23 mouse cellular contexts compared by ENCODE assay signal in genomic region chr11:19985283-19985854, GRCm38 (mm10).
DNase-seq lines count a peak whose midpoint lies in the region; ATAC-seq and TF ChIP-seq lines count a peak whose summit lies in the region.
"Had no signal": no experiment of that assay in that cellular context is flagged by ENCODE, and none has a peak within 500 bp of the region (broad histone marks: within the 10 kb centered on the region; RNA-seq: fewer than 3 reads in every experiment).

No protein-coding gene starts in this region.

- peaks cover 4% of the 10 kb centered on the region; the same call in 1 of the 2 replicates for H3K79me2 ChIP-seq in heart, adult 2 months (replicated peaks; ENCODE audit: control insufficient read depth, insufficient read depth, low read length)

- no peak for TF ChIP-seq CTCF in heart, adult 2 months (IDR thresholded peaks at IDR 0.05)

- peak; percentile 62 for ATAC-seq in monocyte, adult 5-6 weeks (replicated peaks; ENCODE audit: insufficient number of reproducible peaks, low FRiP score, low TSS enrichment, poor library complexity, severe bottlenecking)
- ATAC-seq in intestine, embryonic 16.5 days: no peak
- ATAC-seq: CD4-positive, CD25-positive, alpha-beta regulatory T cell, adult 4 months; forebrain, embryonic 13.5 days; inflammation-experienced regulatory T-cells, adult 6 months had no signal

- H3K36me3 ChIP-seq in heart, adult 2 months (ENCODE audit: control insufficient read depth, insufficient read depth, low read length): peaks cover 26% of the 10 kb centered on the region
- no peaks in the 10 kb centered on the region; the same call in 1 of the 2 replicates for H3K36me3 ChIP-seq in ES-E14 (ENCODE audit: control insufficient read depth, insufficient read depth, low read length, poor library complexity, severe bottlenecking)
- H3K36me3 ChIP-seq in intestine, embryonic 16.5 days (ENCODE audit: control insufficient read depth, insufficient read depth, low read length): no peaks in the 10 kb centered on the region
- H3K36me3 ChIP-seq: embryonic facial prominence, embryonic 13.5 days; limb, embryonic 13.5 days; midbrain, embryonic 12.5 days had no signal

- no peak for TF ChIP-seq EP300 in heart, adult 2 months (IDR thresholded peaks at IDR 0.05; ENCODE audit: insufficient read depth, low read depth, low read length)

- H3K9ac ChIP-seq in heart, adult 2 months (ENCODE audit: low read depth, low read length): no peak overlapping the region
- peak overlapping the region; percentile 54; the same call in 1 of the 2 replicates for H3K9ac ChIP-seq in ES-E14 (ENCODE audit: insufficient read depth, low read depth, low read length, poor library complexity, severe bottlenecking)
- H3K9ac ChIP-seq in intestine, embryonic 16.5 days (ENCODE audit: low read depth, low read length): no peak overlapping the region
- H3K9ac ChIP-seq: embryonic facial prominence, embryonic 13.5 days; forebrain, embryonic 13.5 days; hindbrain, embryonic 14.5 days; limb, embryonic 13.5 days; liver, embryonic 14.5 days; lung, embryonic 14.5 days; midbrain, embryonic 12.5 days had no signal

- H3K4me3 ChIP-seq in heart, adult 2 months: no peak overlapping the region
- no peak overlapping the region; a peak in 1 of 4 replicates for H3K4me3 ChIP-seq in ES-E14 (ENCODE audit: insufficient read depth in 1 of 2, low read depth in 1 of 2, low read length in 2 of 2, poor library complexity in 1 of 2, severe bottlenecking in 1 of 2)
- H3K4me3 ChIP-seq in intestine, embryonic 16.5 days (ENCODE audit: low read length): no peak overlapping the region
- H3K4me3 ChIP-seq: embryonic facial prominence, embryonic 13.5 days; erythroblast, embryonic 14.5 days; forebrain, embryonic 13.5 days; limb, embryonic 13.5 days; midbrain, embryonic 12.5 days had no signal

- peaks cover 40% of the 10 kb centered on the region for H3K4me1 ChIP-seq in heart, adult 2 months (ENCODE audit: control insufficient read depth, insufficient read depth, low read length)
- peaks cover 24 to 33% of the 10 kb centered on the region in 2 experiments for H3K4me1 ChIP-seq in ES-E14 (ENCODE audit: control insufficient read depth in 2 of 2, insufficient read depth in 2 of 2, low read length in 2 of 2, poor library complexity in 1 of 2)
- peaks cover 66% of the 10 kb centered on the region for H3K4me1 ChIP-seq in intestine, embryonic 16.5 days (ENCODE audit: control insufficient read depth, insufficient read depth, low read length)

- H3K27me3 ChIP-seq in heart, adult 2 months (ENCODE audit: control insufficient read depth, insufficient read depth, low read length): no peaks in the 10 kb centered on the region
- H3K27me3 ChIP-seq in intestine, embryonic 16.5 days (replicated peaks; ENCODE audit: control insufficient read depth, insufficient read depth, low read length): no peaks in the 10 kb centered on the region
- H3K27me3 ChIP-seq: embryonic facial prominence, embryonic 13.5 days; forebrain, embryonic 13.5 days; limb, embryonic 13.5 days; midbrain, embryonic 12.5 days had no signal

- H3K27ac ChIP-seq in heart, adult 2 months: peak overlapping the region; percentile 33; the same call in 1 of the 2 replicates
- peak overlapping the region; percentile 94; the same call in 1 of the 2 replicates for H3K27ac ChIP-seq in ES-E14 (ENCODE audit: insufficient read depth, low read depth, low read length, poor library complexity, severe bottlenecking)
- no peak overlapping the region for H3K27ac ChIP-seq in intestine, embryonic 16.5 days (ENCODE audit: low read length)
- H3K27ac ChIP-seq: embryonic facial prominence, embryonic 13.5 days; forebrain, embryonic 13.5 days; hindbrain, embryonic 14.5 days; limb, embryonic 13.5 days; liver, embryonic 14.5 days; midbrain, embryonic 12.5 days had no signal

- H3K9me3 ChIP-seq in ES-E14 (ENCODE audit: control insufficient read depth, insufficient read depth, low read depth, low read length): no peaks in the 10 kb centered on the region
- no peaks in the 10 kb centered on the region for H3K9me3 ChIP-seq in intestine, embryonic 16.5 days (ENCODE audit: control insufficient read depth, low read length)
- H3K9me3 ChIP-seq: embryonic facial prominence, embryonic 13.5 days; forebrain, embryonic 13.5 days; limb, embryonic 13.5 days; midbrain, embryonic 12.5 days had no signal

- in situ Hi-C loops in ES-E14 (cut with MboI; ENCODE audit: low sequenced_read_pairs in 2 of 2, unreplicated experiment in 2 of 2): no loop called here

- 54% methylated on average over 5 of the region's 5 CpGs for WGBS in heart, adult 2 months
- 53% methylated on average over 5 of the region's 5 CpGs for WGBS in intestine, embryonic 16.5 days

- no peak for TF ChIP-seq POLR2A in heart, adult 2 months (IDR thresholded peaks at IDR 0.05; ENCODE audit: insufficient read depth, low read depth, low read length)

- H3K4me2 ChIP-seq in intestine, embryonic 16.5 days (ENCODE audit: low read depth, low read length): no peak overlapping the region
- H3K4me2 ChIP-seq: embryonic facial prominence, embryonic 13.5 days; forebrain, embryonic 13.5 days; hindbrain, embryonic 14.5 days; lung, embryonic 14.5 days; midbrain, embryonic 12.5 days had no signal

- intact Hi-C loops in heart, adult 2 months (cut with DNase I): loop anchor here (2.0 to 5.0 kb wide), 2 partner anchors 21 to 42 kb away; no protein-coding TSS in a partner anchor

- DNase-seq in heart, adult 2 months: no peak
- no peak for DNase-seq in heart, adult 11 months
- DNase-seq in A20 (ENCODE audit: low read depth, low spot score): peak; percentile 66
- no peak for DNase-seq in ES-E14 (ENCODE audit: low read depth, low spot score)
- no peak for DNase-seq in urinary bladder, postnatal 25 days (ENCODE audit: low spot score)
- DNase-seq in spleen, postnatal 4 days (ENCODE audit: low spot score in 2 of 2): no peak
- DNase-seq: cerebellum, adult 2 months; heart, postnatal 36 days; kidney, adult 8-10 months; kidney, postnatal 36 days; lung, embryonic 14.5 days; right cerebral cortex, postnatal 14 days had no signal

TF ChIP-seq in ES-E14, 5 proteins besides CTCF, POLR2A, EP300 and RAD21:
- TF ChIP-seq HCFC1 (IDR thresholded peaks at IDR 0.05; ENCODE audit: borderline replicate concordance, insufficient read depth, low read length): no peak
- 0 out of 2 replicates have a peak, but pooled peaks have one; percentile 15 for TF ChIP-seq MAFK (IDR thresholded peaks at IDR 0.05; ENCODE audit: insufficient read depth, low read depth, low read length)
- TF ChIP-seq ZC3H11A (IDR thresholded peaks at IDR 0.05; ENCODE audit: borderline replicate concordance, low read depth, low read length): no peak
- peak; percentile 93 for TF ChIP-seq ZNF384 (IDR thresholded peaks at IDR 0.05; ENCODE audit: low read depth, low read length)
